Comparison of ENCODE assay signal across 10 mouse cellular contexts in the genomic region with DNA sequence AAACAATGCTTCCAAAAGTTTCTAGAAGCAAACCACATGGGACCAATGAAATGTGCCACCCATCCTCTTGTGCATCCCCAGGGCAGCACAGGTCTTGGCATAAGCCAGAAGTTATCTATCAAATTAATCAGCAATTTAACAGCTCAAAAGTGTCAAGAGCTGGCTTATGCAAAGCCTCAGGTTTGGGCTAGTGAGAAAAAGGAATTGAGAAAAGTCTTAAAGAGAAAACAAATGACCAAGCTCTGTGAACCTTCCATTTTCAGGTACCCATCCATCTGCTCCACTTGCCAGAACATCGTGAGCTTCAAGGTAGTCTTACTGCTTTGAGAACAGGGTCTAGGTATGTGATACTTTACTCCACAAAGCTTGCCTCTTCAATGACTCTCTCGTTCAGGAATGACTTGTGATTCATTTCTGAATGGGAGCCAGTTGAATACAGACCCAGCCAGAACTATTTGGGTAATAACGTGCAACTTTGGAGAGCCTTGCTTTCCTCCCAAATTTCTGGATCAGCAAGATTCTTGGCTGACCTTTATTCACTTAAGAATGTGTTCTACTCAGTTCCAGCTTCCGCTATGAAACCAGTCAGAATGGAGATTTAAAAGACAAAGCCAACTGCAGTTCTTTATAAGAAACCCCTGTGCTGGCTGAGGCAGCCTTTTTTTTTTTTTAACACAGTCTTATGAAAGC. TPM values are rescaled to one million over a fixed set of nuclear protein-coding genes. Genes with fewer than 3 reads are reported as not detected.
DNase-seq lines count a peak whose midpoint lies in the region; ATAC-seq and TF ChIP-seq lines count a peak whose summit lies in the region.
"Had no signal": no experiment of that assay in that cellular context is flagged by ENCODE, and none has a peak within 500 bp of the region (broad histone marks: within the 10 kb centered on the region; RNA-seq: fewer than 3 reads in every experiment).

No protein-coding gene starts in this region.

- H3K4me3 ChIP-seq in heart, adult 2 months = no peak overlapping the region
- no peak overlapping the region for H3K4me3 ChIP-seq in limb, embryonic 15.5 days
- H3K4me3 ChIP-seq in forebrain, embryonic 14.5 days (ENCODE audit: low read depth, low read length) = no peak overlapping the region
- H3K4me3 ChIP-seq: myocyte had no signal

- H3K79me2 ChIP-seq in heart, adult 2 months (replicated peaks; ENCODE audit: control insufficient read depth, insufficient read depth, low read length) = no peaks in the 10 kb centered on the region

- WGBS in heart, adult 2 months = 34% methylated on average over 4 of the region's 4 CpGs
- 44% methylated on average over 4 of the region's 4 CpGs for WGBS in limb, embryonic 15.5 days
- 86% methylated on average over 4 of the region's 4 CpGs for WGBS in forebrain, embryonic 14.5 days

- no peaks in the 10 kb centered on the region for H3K27me3 ChIP-seq in heart, adult 2 months (ENCODE audit: control insufficient read depth, insufficient read depth, low read length)
- H3K27me3 ChIP-seq in limb, embryonic 15.5 days = no peaks in the 10 kb centered on the region
- no peaks in the 10 kb centered on the region for H3K27me3 ChIP-seq in forebrain, embryonic 14.5 days (replicated peaks; ENCODE audit: control insufficient read depth, insufficient read depth, low read length)

- TF ChIP-seq EP300 in heart, adult 2 months (IDR thresholded peaks at IDR 0.05; ENCODE audit: insufficient read depth, low read depth, low read length) = no peak

- no peaks in the 10 kb centered on the region for H3K9me3 ChIP-seq in limb, embryonic 15.5 days
- H3K9me3 ChIP-seq in forebrain, embryonic 14.5 days (replicated peaks; ENCODE audit: control insufficient read depth, low read length) = no peaks in the 10 kb centered on the region

- no peak overlapping the region for H3K4me2 ChIP-seq in limb, embryonic 15.5 days
- no peak overlapping the region for H3K4me2 ChIP-seq in forebrain, embryonic 14.5 days (ENCODE audit: low read length)

- DNase-seq in urinary bladder, postnatal 14 days (ENCODE audit: low spot score) = peak; percentile 60
- DNase-seq in urinary bladder, postnatal 10 days (ENCODE audit: low spot score) = no peak
- DNase-seq in heart, adult 2 months = peak in 1 of 2 experiments; percentile 64
- no peak for DNase-seq in left cerebral cortex, postnatal 4 days
- DNase-seq in forebrain, embryonic 14.5 days (ENCODE audit: low spot score) = no peak
- DNase-seq in thymus, postnatal 10 days (ENCODE audit: low spot score in 2 of 2) = no peak
- no peak for DNase-seq in frontal cortex, adult 2 months (ENCODE audit: extremely low spot score in 1 of 2, low spot score in 1 of 2)

- TF ChIP-seq POLR2A in heart, adult 2 months (IDR thresholded peaks at IDR 0.05; ENCODE audit: insufficient read depth, low read depth, low read length) = no peak

- H3K4me1 ChIP-seq in heart, adult 2 months (ENCODE audit: control insufficient read depth, insufficient read depth, low read length) = peaks cover 19% of the 10 kb centered on the region
- peaks cover 14% of the 10 kb centered on the region for H3K4me1 ChIP-seq in limb, embryonic 15.5 days
- no peaks in the 10 kb centered on the region for H3K4me1 ChIP-seq in forebrain, embryonic 14.5 days (ENCODE audit: control insufficient read depth, insufficient read depth, low read length)

- H3K27ac ChIP-seq in heart, adult 2 months = peak overlapping the region; percentile 61
- peak overlapping the region; percentile 47; the same call in 1 of the 2 replicates for H3K27ac ChIP-seq in limb, embryonic 15.5 days
- H3K27ac ChIP-seq in forebrain, embryonic 14.5 days (ENCODE audit: low read depth, low read length) = no peak overlapping the region
- H3K27ac ChIP-seq: hindbrain, postnatal 0 days had no signal

- ATAC-seq in limb, embryonic 15.5 days (ENCODE audit: insufficient number of reproducible peaks, low FRiP score, low TSS enrichment, low read depth) = peak; percentile 15; the same call in 1 of the 2 replicates
- ATAC-seq in forebrain, embryonic 14.5 days = no peak
- ATAC-seq: hindbrain, postnatal 0 days had no signal

- TF ChIP-seq CTCF in heart, adult 2 months (IDR thresholded peaks at IDR 0.05) = no peak

- no peak overlapping the region for H3K9ac ChIP-seq in heart, adult 2 months (ENCODE audit: low read depth, low read length)
- no peak overlapping the region for H3K9ac ChIP-seq in limb, embryonic 15.5 days
- no peak overlapping the region for H3K9ac ChIP-seq in forebrain, embryonic 14.5 days (ENCODE audit: low read length)

- peaks cover 22% of the 10 kb centered on the region for H3K36me3 ChIP-seq in heart, adult 2 months (ENCODE audit: control insufficient read depth, insufficient read depth, low read length)
- H3K36me3 ChIP-seq in limb, embryonic 15.5 days = peaks cover 37% of the 10 kb centered on the region
- peaks cover 15% of the 10 kb centered on the region for H3K36me3 ChIP-seq in forebrain, embryonic 14.5 days (ENCODE audit: control insufficient read depth, insufficient read depth, low read length)

- intact Hi-C loops in heart, adult 2 months (cut with DNase I) = no loop called here
- intact Hi-C loops in left cerebral cortex, postnatal 4 days (cut with DNase I) = no loop called here

RNA-seq across cellular contexts. Expression of a gene that starts 56.5 kb away (rescaled TPM):
- total RNA-seq in heart, adult 2 months (2021) = 10 to 100 TPM; 23.3 to 23.8 TPM
- polyA plus RNA-seq in heart, adult 2 months (2012; rRNA removed) = 16.5 and 16.8 TPM in 2 replicates
- 40.4 and 41.8 TPM in 2 replicates for polyA plus RNA-seq in limb, embryonic 15.5 days (2015; fragmentation: Nextera tagmentation; extraction: Ambion mirVana)
- total RNA-seq in left cerebral cortex, postnatal 4 days (2021) = 10 to 100 TPM; 41.9 to 42.5 TPM
- polyA plus RNA-seq in forebrain, embryonic 14.5 days (2014; fragmentation: Nextera tagmentation; extraction: Ambion mirVana) = 26.9 and 38.6 TPM in 2 replicates
- polyA plus RNA-seq in frontal cortex, adult 2 months (2012; rRNA removed) = 29.7 and 33.4 TPM in 2 replicates
